Mouse (Mus musculus): Measurements from ENCODE around the gene Fbxw10. TPM values are rescaled to one million over a fixed set of nuclear protein-coding genes. Genes with fewer than 3 reads are reported as not detected.

The Fbxw10 gene
- polyA plus RNA-seq (2015; fragmentation: Nextera tagmentation; extraction: Ambion mirVana) = 0.43 and 0.58 TPM in 2 replicates

DNA sequence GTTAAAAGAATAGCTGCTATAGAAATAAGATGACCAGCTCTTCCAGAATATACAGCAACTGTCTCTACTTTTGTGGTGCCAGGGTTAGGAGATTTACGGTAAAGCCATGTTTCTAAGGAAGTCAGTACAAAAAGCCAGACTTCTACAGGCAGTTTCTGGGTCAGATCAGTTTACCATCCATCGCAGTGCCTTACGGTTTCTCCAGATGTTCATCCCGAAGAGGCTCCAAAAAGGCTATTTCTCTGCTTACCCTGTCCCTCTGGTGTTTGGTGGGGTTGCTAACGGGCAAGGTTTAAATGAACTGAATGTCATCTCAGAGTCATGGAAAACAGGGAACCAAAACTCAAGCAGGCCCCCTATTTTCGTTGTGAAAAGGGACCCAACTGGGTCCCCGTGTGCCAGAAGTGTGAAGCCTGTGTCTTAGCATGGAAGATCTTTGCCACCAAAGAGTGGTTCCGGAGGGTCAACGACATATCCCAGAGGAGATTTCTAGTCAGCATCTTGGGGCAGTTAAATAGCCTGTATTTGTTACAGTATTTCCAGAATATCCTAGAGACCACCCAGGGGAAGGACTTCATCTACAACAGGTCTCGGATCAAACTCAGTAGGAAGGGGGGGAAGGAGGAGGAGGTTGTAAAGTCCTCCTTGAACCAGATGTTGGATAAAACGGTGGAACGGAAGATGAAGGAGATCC, at the start of gene Fbxw10:
TSS of gene Fbxw10 (plus strand) at position 109 of the 694 bp plus-strand sequence.

DNA sequence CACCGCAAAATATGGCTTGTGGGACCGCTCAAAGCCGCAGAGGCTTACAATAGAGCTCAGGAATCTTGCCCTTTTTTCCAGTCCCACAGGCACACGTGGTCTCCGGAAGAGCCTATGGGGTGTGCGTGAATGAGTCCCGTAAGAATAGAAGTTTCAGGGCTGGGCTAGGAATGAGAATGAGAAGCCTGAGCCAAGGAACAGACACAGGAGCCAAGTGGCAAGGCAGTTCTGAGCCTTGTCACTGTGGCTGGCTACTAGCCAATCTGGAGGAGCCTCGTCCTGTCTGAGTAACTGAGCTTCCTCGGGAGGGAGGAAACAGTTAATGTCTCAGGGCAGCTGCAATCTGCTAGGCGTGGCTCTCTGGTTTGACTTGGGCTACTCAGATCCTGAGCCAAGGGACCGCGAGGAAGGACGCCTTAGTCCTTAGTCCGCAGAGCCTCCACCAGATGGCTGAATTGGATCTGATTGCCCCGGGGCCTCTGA, 26.8 kb upstream of the Fbxw10 start, which contains the start of gene Trim16:
TSS of gene Trim16 (plus strand) at position 173 of the 483 bp plus-strand sequence.

DNA sequence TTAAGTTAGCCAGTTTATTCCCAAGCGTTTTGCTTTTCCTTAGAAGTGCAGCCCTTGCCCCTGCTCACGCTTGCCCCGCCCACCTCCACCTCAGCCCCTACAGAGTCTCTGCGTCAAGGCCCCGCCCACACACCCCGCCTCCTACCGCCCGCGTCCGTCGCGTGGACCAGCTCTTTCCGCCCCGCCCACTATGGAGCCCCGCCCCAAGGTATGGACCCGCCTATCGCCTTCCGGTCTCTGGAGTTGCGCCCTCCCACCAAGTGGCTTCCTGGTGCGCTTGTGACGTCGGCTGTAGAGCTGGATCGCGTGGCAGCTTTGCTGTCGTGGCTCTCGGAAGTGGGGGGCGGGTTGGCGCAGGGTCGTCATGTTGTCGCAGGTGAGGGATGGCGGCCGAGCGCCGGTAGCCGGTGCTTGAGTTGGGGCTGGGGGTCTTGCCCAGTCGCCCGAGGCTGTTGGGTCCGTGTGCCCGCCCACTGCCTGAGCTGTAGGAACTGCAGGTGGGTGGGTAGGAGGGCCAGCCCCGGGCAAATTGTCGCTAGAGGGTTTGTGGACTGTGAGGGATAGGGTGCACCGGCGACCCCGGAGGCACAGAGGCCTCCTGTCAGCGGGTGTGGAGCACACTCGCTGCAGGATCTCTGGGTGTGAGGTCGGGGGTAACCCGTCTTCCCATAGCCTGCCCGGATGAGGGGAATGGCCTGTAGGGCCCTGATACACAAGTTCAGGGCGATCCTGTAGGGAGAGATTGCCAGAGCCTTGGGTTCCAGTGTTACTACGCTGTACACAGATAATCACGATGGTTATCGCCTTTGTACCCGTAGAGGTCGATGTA, 32.6 kb downstream of the Fbxw10 start, which contains the start of gene Tvp23b:
TSS of gene Tvp23b (plus strand) at position 236 of the 829 bp plus-strand sequence.

Other genes with a start within 250 kb of the Fbxw10 start
- 16.4 and 17.5 TPM in 2 replicates for gene Lrrc75a, start 198.5 kb upstream of the Fbxw10 start, polyA plus RNA-seq (2015; fragmentation: Nextera tagmentation; extraction: Ambion mirVana)
- 25.1 and 25.6 TPM in 2 replicates for gene Mmgt2, start 198.4 kb upstream of the Fbxw10 start, polyA plus RNA-seq (2015; fragmentation: Nextera tagmentation; extraction: Ambion mirVana)
- gene Zfp287, start 115.2 kb upstream of the Fbxw10 start, polyA plus RNA-seq (2015; fragmentation: Nextera tagmentation; extraction: Ambion mirVana) = 2.5 and 2.9 TPM in 2 replicates
- gene Gm10428, start 94.0 kb upstream of the Fbxw10 start, polyA plus RNA-seq (2015; fragmentation: Nextera tagmentation; extraction: Ambion mirVana) = not detected in 2 replicates
- 4.9 and 5.7 TPM in 2 replicates for gene Zfp286, start 57.6 kb upstream of the Fbxw10 start, polyA plus RNA-seq (2015; fragmentation: Nextera tagmentation; extraction: Ambion mirVana)
- gene Trim16, start 26.8 kb upstream of the Fbxw10 start, polyA plus RNA-seq (2015; fragmentation: Nextera tagmentation; extraction: Ambion mirVana) = 17.9 and 19.2 TPM in 2 replicates
- gene Tvp23b, start 32.4 kb downstream of the Fbxw10 start, polyA plus RNA-seq (2015; fragmentation: Nextera tagmentation; extraction: Ambion mirVana) = 30.8 and 36.7 TPM in 2 replicates
- 0.32 and 0.49 TPM in 2 replicates for gene Cdrt4, start 104.1 kb downstream of the Fbxw10 start, polyA plus RNA-seq (2015; fragmentation: Nextera tagmentation; extraction: Ambion mirVana)
- not detected in 2 replicates for gene Tekt3, start 214.6 kb downstream of the Fbxw10 start, polyA plus RNA-seq (2015; fragmentation: Nextera tagmentation; extraction: Ambion mirVana)

Data from skeletal muscle tissue, postnatal 0 days (tissue).